Mouse (Mus musculus): Measurements from ENCODE around the gene Armcx1.
"Not testable (repeated sequence)": the region's sequence is repeated elsewhere in the genome, so short reads cannot be mapped to it uniquely, and the experiment has no call there.

The Armcx1 gene

GRCm38 (mm10) chrX:134717752-134718308 is at the start of gene Armcx1:
Gene Armcx1, plus strand, starts transcription at chrX:134717963.
- in situ Hi-C loops (cut with MboI; ENCODE audit: low sequenced_read_pairs), result no loop called here

- in situ Hi-C loops (cut with MboI; ENCODE audit: low sequenced_read_pairs), result no loop called here
These were observed 42.7 kb upstream of the Armcx1 start for GRCm38 (mm10) chrX:134675022-134675421.

- in situ Hi-C loops (cut with MboI; ENCODE audit: low sequenced_read_pairs), result no loop called here
These were observed 41.8 kb upstream of the Armcx1 start for GRCm38 (mm10) chrX:134675959-134676358.

- in situ Hi-C loops (cut with MboI; ENCODE audit: low sequenced_read_pairs), result no loop called here
These were observed 32.8 kb upstream of the Armcx1 start for GRCm38 (mm10) chrX:134684936-134685335.

- in situ Hi-C loops (cut with MboI; ENCODE audit: low sequenced_read_pairs), result no loop called here
These were observed 31.5 kb upstream of the Armcx1 start, which contains the start of gene Armcx4 for GRCm38 (mm10) chrX:134686267-134686666. Gene Armcx4, plus strand, starts transcription at chrX:134686519.

GRCm38 (mm10) chrX:134686739-134687171 is 31.0 kb upstream of the Armcx1 start:
- in situ Hi-C loops (cut with MboI; ENCODE audit: low sequenced_read_pairs), result no loop called here

GRCm38 (mm10) chrX:134689676-134690075 is 28.1 kb upstream of the Armcx1 start:
- in situ Hi-C loops (cut with MboI; ENCODE audit: low sequenced_read_pairs), result no loop called here

GRCm38 (mm10) chrX:134690871-134691539 is 26.8 kb upstream of the Armcx1 start:
- in situ Hi-C loops (cut with MboI; ENCODE audit: low sequenced_read_pairs), result no loop called here

- in situ Hi-C loops (cut with MboI; ENCODE audit: low sequenced_read_pairs), result no loop called here
These were observed 26.2 kb upstream of the Armcx1 start for GRCm38 (mm10) chrX:134691540-134691935.

- in situ Hi-C loops (cut with MboI; ENCODE audit: low sequenced_read_pairs), result no loop called here
These were observed 900 bp upstream of the Armcx1 start for GRCm38 (mm10) chrX:134716863-134717262.

- in situ Hi-C loops (cut with MboI; ENCODE audit: low sequenced_read_pairs), result no loop called here
These were observed 761 bp downstream of the Armcx1 start for GRCm38 (mm10) chrX:134718524-134718923.

- in situ Hi-C loops (cut with MboI; ENCODE audit: low sequenced_read_pairs), result not testable (repeated sequence)
These were observed 6.0 kb downstream of the Armcx1 start for GRCm38 (mm10) chrX:134723762-134724161.

GRCm38 (mm10) chrX:134729778-134730177 is 12.0 kb downstream of the Armcx1 start:
- in situ Hi-C loops (cut with MboI; ENCODE audit: low sequenced_read_pairs), result no loop called here

- in situ Hi-C loops (cut with MboI; ENCODE audit: low sequenced_read_pairs), result no loop called here
These were observed 20.0 kb downstream of the Armcx1 start for GRCm38 (mm10) chrX:134737796-134738195.

- in situ Hi-C loops (cut with MboI; ENCODE audit: low sequenced_read_pairs), result no loop called here
These were observed 21.4 kb downstream of the Armcx1 start for GRCm38 (mm10) chrX:134739160-134739559.

- in situ Hi-C loops (cut with MboI; ENCODE audit: low sequenced_read_pairs), result no loop called here
These were observed 24.1 kb downstream of the Armcx1 start for GRCm38 (mm10) chrX:134741862-134742261.

- in situ Hi-C loops (cut with MboI; ENCODE audit: low sequenced_read_pairs), result no loop called here
These were observed 28.7 kb downstream of the Armcx1 start for GRCm38 (mm10) chrX:134746459-134746858.

- in situ Hi-C loops (cut with MboI; ENCODE audit: low sequenced_read_pairs), result loop anchor here (25.0 kb wide), 1 partner anchor 111 kb away; no protein-coding TSS in a partner anchor
These were observed 33.2 kb downstream of the Armcx1 start, which contains the start of gene Armcx6 for GRCm38 (mm10) chrX:134750764-134751592. Gene Armcx6, minus strand, starts transcription at chrX:134751417.

GRCm38 (mm10) chrX:134751910-134752309 is 34.1 kb downstream of the Armcx1 start:
- in situ Hi-C loops (cut with MboI; ENCODE audit: low sequenced_read_pairs), result loop anchor here (25.0 kb wide), 1 partner anchor 110 kb away; no protein-coding TSS in a partner anchor

GRCm38 (mm10) chrX:134752584-134752983 is 34.8 kb downstream of the Armcx1 start:
- in situ Hi-C loops (cut with MboI; ENCODE audit: low sequenced_read_pairs), result loop anchor here (25.0 kb wide), 1 partner anchor 110 kb away; no protein-coding TSS in a partner anchor
